Mouse (Mus musculus) testis, adult 2 months (tissue): ENCODE measurements around the gene Rab11fip5. TPM values are rescaled to one million over a fixed set of nuclear protein-coding genes. Genes with fewer than 3 reads are reported as not detected.

Experiments
- H3K27ac ChIP-seq: fragments of 200-500 bp; 2 replicates; pipeline ENCODE4 v1.5.1; 2012; ENCODE audit warnings: low read depth, low read length; ENCODE audit not compliant: control insufficient read depth, insufficient read depth
- H3K27me3 ChIP-seq: fragments of 200-500 bp; 2 replicates; pipeline ENCODE4 v1.6.1; 2012; ENCODE audit warnings: mild to moderate bottlenecking, low read length, moderate library complexity; ENCODE audit not compliant: control insufficient read depth, insufficient read depth
- H3K36me3 ChIP-seq: fragments of 200-500 bp; 2 replicates; pipeline ENCODE4 v1.6.1; 2012; ENCODE audit warnings: mild to moderate bottlenecking, low read length; ENCODE audit not compliant: control insufficient read depth, insufficient read depth
- H3K4me1 ChIP-seq: fragments of 200-500 bp; 2 replicates; pipeline ENCODE4 v1.6.1; 2012; ENCODE audit warnings: low read length; ENCODE audit not compliant: control insufficient read depth, insufficient read depth
- H3K4me3 ChIP-seq: fragments of 200-500 bp; 2 replicates; pipeline ENCODE4 v1.5.1; 2012; ENCODE audit warnings: low read depth, mild to moderate bottlenecking, low read length, moderate library complexity, mixed read lengths; ENCODE audit not compliant: control insufficient read depth
- CTCF ChIP-seq: fragments of 200-500 bp; IDR thresholded peaks from 2 replicates; pipeline ENCODE4 v1.5.1; 2012; ENCODE audit warnings: low read depth, mild to moderate bottlenecking, inconsistent platforms, low read length, moderate library complexity; ENCODE audit not compliant: control insufficient read depth, insufficient read depth, insufficient replicate concordance
- POLR2A ChIP-seq: fragments of 200-500 bp; IDR thresholded peaks from 2 replicates; pipeline ENCODE4 v1.6.1; 2012; ENCODE audit warnings: low read depth, mild to moderate bottlenecking, inconsistent platforms, low read length, moderate library complexity; ENCODE audit not compliant: control insufficient read depth
- polyA plus RNA-seq: library from polyadenylated mRNA; depleted of rRNA; stranded (reverse); fragments of >200 nt; gene quantifications from 2 replicates; pipeline ENCODE4 v1.2.3, GENCODE M21; 2012

Rab11fip5 gene
- polyA plus RNA-seq, 1 experiment = 160 TPM

GRCm38 (mm10) chr6:85368166-85368565 is 6.3 kb downstream of the Rab11fip5 start:
- no peak for TF ChIP-seq CTCF
- no peak for TF ChIP-seq POLR2A

GRCm38 (mm10) chr6:85366387-85366786 is 8.0 kb downstream of the Rab11fip5 start:
- no peak overlapping the region for H3K27ac ChIP-seq
- no peak for TF ChIP-seq POLR2A
- TF ChIP-seq CTCF = no peak
- no peak overlapping the region for H3K4me3 ChIP-seq
- H3K36me3 ChIP-seq = no peaks in the 10 kb centered on the region
- no peaks in the 10 kb centered on the region for H3K27me3 ChIP-seq
- H3K4me1 ChIP-seq = peaks cover 9% of the 10 kb centered on the region

More at GRCm38 (mm10) chr6:85368166-85368565, 6.3 kb downstream of the Rab11fip5 start:
- no peaks in the 10 kb centered on the region for H3K27me3 ChIP-seq
- H3K27ac ChIP-seq = no peak overlapping the region
- no peaks in the 10 kb centered on the region for H3K36me3 ChIP-seq
- H3K4me1 ChIP-seq = peaks cover 20% of the 10 kb centered on the region
- H3K4me3 ChIP-seq = no peak overlapping the region

- no peak overlapping the region for H3K27ac ChIP-seq
- no peak for TF ChIP-seq CTCF
- no peak for TF ChIP-seq POLR2A
- no peak overlapping the region for H3K4me3 ChIP-seq
- no peaks in the 10 kb centered on the region for H3K27me3 ChIP-seq
- peaks cover 2% of the 10 kb centered on the region for H3K4me1 ChIP-seq
- no peaks in the 10 kb centered on the region for H3K36me3 ChIP-seq
Measured at GRCm38 (mm10) chr6:85364439-85364838, 10.0 kb downstream of the Rab11fip5 start.

GRCm38 (mm10) chr6:85363906-85364260 is 10.6 kb downstream of the Rab11fip5 start:
- Histone ChIP-seq H3K4me1 (no peaks in the 10 kb centered on the region; the same call in none of the 2 replicates), H3K4me3 (no peak overlapping the region), H3K27ac (no peak overlapping the region), H3K27me3 (no peaks in the 10 kb centered on the region), H3K36me3 (no peaks in the 10 kb centered on the region)
- no peak for TF ChIP-seq POLR2A
- no peak for TF ChIP-seq CTCF

GRCm38 (mm10) chr6:85363231-85363905 is 11.1 kb downstream of the Rab11fip5 start:
- Histone ChIP-seq H3K36me3 (no peaks in the 10 kb centered on the region), H3K27ac (no peak overlapping the region), H3K27me3 (no peaks in the 10 kb centered on the region), H3K4me3 (no peak overlapping the region), H3K4me1 (no peaks in the 10 kb centered on the region; the same call in none of the 2 replicates)
- TF ChIP-seq CTCF = no peak
- TF ChIP-seq POLR2A = no peak

- Histone ChIP-seq H3K27ac (no peak overlapping the region), H3K27me3 (no peaks in the 10 kb centered on the region), H3K4me3 (no peak overlapping the region), H3K4me1 (peaks cover 3% of the 10 kb centered on the region), H3K36me3 (no peaks in the 10 kb centered on the region)
- TF ChIP-seq POLR2A (no peak), CTCF (no peak)
Measured at GRCm38 (mm10) chr6:85362610-85363009, 11.8 kb downstream of the Rab11fip5 start.

GRCm38 (mm10) chr6:85360311-85360710 is 14.1 kb downstream of the Rab11fip5 start:
- Histone ChIP-seq H3K4me1 (peaks cover 6% of the 10 kb centered on the region), H3K4me3 (no peak overlapping the region), H3K36me3 (no peaks in the 10 kb centered on the region), H3K27me3 (no peaks in the 10 kb centered on the region), H3K27ac (no peak overlapping the region)
- TF ChIP-seq POLR2A = no peak
- TF ChIP-seq CTCF = no peak

- Histone ChIP-seq H3K4me3 (no peak overlapping the region), H3K36me3 (no peaks in the 10 kb centered on the region), H3K27ac (no peak overlapping the region), H3K4me1 (peaks cover 6% of the 10 kb centered on the region), H3K27me3 (no peaks in the 10 kb centered on the region)
- no peak for TF ChIP-seq POLR2A
Measured at GRCm38 (mm10) chr6:85358877-85359276, 15.6 kb downstream of the Rab11fip5 start.
